Mouse (Mus musculus) bone marrow, adult 2 months (tissue): ENCODE measurements at regions not wholly inside any gene's neighbourhood (a gene's known extent, or its start where the extent isn't known, plus 50 kb on each side); places are given as distances from the start of the nearest gene placed in this dataset.

ENCODE experiments used
- H3K27ac ChIP-seq: fragments of 200-500 bp; 2 replicates; pipeline ENCODE4 v1.5.1; 2012; ENCODE audit warnings: low read depth, mild to moderate bottlenecking, control low read depth, inconsistent platforms, low read length; ENCODE audit not compliant: control insufficient read depth, poor library complexity, insufficient read depth
- H3K4me1 ChIP-seq: fragments of 200-500 bp; 2 replicates; pipeline ENCODE4 v1.6.1; 2011; ENCODE audit warnings: low read length; ENCODE audit not compliant: control insufficient read depth, insufficient read depth
- H3K4me3 ChIP-seq: fragments of 200-500 bp; replicated peaks from 2 replicates; pipeline ENCODE3; 2011; ENCODE audit warnings: mild to moderate bottlenecking, low read depth, low read length, control low read depth; ENCODE audit not compliant: control insufficient read depth
- CTCF ChIP-seq: fragments of 200-500 bp; IDR thresholded peaks from 2 replicates; pipeline ENCODE4 v1.5.1; 2011; ENCODE audit warnings: low read length, control low read depth; ENCODE audit not compliant: control insufficient read depth, insufficient read depth
- POLR2A ChIP-seq: fragments of 200-500 bp; IDR thresholded peaks from 2 replicates; pipeline ENCODE4 v1.6.1; 2011; ENCODE audit warnings: low read depth, mild to moderate bottlenecking, control low read depth, low read length, borderline replicate concordance; ENCODE audit not compliant: control insufficient read depth
- WGBS: fragments of 180-500 bp; shearing (Covaris S2); methylation state at CpG from one replicate; pipeline ENCODE4 v1.1.7; 2018; 5-methylcytosine and 5-hydroxymethylcytosine counted together

DNA sequence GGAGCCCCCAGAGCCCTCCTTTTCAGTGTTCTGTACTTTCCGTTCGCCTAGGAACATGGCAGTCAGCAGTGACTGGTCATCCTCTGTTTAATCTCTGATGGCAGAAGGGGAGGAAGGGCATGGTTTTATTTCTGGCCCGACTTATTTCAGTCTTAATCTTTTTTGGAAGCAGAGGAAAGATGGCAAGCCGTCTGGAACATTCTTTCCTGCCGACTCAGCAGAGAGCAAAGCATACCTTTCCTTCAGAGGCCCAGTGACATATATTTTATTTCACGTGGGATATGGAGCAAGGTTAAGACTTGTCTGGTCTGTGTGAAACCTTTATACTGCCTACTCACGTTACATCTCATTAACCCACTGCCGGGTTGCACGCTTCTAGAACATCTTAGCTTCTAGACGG is 158.1 kb downstream of the Dyrk2 start:
- TF ChIP-seq POLR2A (no peak), CTCF (no peak)
- no peaks in the 10 kb centered on the region; the same call in 1 of the 2 replicates for H3K4me1 ChIP-seq
- WGBS: 81% methylated on average over 10 of the region's 10 CpGs
- no peak overlapping the region for H3K27ac ChIP-seq
- H3K4me3 ChIP-seq: no peak overlapping the region

DNA sequence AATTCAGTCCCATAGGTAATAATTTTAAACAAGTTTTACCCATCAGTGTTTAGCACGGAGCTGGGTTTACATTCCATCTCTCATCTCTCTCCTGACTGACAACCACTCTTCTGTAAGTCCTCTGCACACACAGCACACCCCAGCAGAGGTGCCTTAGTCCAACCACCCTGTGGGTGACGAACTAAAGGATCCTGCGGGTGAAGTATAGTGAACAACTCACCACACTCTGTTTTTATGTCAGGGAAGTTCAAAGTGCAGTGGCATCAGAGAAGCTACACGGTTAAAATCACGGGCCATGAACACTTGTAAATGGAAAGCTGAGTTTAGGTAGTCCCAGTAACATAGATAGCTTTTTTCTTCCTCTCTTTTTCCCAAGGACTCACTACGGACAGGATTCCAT is 157.1 kb downstream of the Dyrk2 start:
- TF ChIP-seq CTCF (no peak), POLR2A (no peak)
- Histone ChIP-seq H3K4me1 (no peaks in the 10 kb centered on the region; the same call in 1 of the 2 replicates), H3K4me3 (no peak overlapping the region), H3K27ac (no peak overlapping the region)
- 64% methylated on average over 6 of the region's 6 CpGs for WGBS

DNA sequence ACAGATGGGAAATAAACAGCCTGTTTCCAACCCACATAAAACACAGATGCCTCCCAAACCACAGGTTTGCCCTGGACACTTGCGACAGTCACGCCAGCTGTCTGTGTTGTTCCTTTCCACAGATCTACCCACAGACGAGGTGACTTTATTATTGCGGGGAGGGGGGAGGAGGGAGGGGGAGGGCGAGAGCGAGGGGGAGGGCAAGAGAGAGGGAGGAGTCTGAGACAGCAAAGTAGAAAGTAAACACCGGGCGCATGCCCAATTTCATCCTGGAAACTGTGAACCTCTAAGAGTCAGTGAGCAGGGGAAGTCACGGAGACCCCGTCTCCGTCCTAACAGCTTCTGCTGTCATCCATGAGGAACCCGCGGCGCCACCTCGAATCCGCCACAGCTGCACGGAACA is 155.8 kb downstream of the Dyrk2 start:
- no peak overlapping the region for H3K27ac ChIP-seq
- H3K4me1 ChIP-seq: no peaks in the 10 kb centered on the region; the same call in 1 of the 2 replicates
- no peak for TF ChIP-seq CTCF
- TF ChIP-seq POLR2A: no peak
- WGBS: 21% methylated on average over 17 of the region's 17 CpGs
- no peak overlapping the region for H3K4me3 ChIP-seq

DNA sequence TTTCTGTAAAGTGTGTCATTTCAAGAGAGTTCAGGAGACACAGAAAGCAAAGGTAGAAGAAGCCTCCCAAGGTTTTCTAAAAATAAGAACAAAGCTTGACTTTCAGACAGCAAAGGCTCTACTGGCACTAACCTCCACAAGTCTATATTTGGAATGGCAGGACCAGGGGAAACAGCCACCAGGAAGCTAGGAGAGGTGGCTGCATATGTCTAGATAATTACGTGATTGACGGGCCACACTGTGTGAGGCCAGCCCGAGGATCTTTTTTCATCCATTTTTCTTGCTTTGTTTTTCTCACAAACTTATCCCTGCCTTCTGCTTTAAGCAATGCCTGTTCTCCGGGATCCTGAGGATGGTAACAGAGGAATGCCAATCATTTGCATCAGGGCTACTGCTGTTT is 155.4 kb downstream of the Dyrk2 start:
- TF ChIP-seq CTCF: no peak
- H3K4me1 ChIP-seq: no peaks in the 10 kb centered on the region; the same call in 1 of the 2 replicates
- no peak overlapping the region for H3K27ac ChIP-seq
- no peak overlapping the region for H3K4me3 ChIP-seq
- 28% methylated on average over 4 of the region's 4 CpGs for WGBS

DNA sequence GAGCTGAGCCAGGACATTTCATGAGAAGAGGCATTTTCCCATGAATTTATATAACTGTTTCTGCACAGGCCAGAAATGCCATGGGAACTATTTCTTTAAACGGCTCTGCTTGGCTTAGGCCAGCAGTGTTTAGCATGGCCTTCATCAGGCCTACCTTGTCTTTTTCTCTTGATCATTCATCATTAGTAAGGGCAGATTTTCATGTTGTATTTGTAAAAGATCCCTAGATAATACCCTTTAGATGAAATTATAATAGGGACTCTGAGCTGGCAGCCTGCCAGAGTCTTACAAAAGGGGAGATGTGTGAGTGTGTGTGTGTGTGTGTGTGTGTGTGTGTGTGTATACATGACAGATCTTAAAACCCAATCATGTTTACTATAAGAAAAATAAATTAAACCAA is 149.4 kb downstream of the Dyrk2 start:
- Histone ChIP-seq H3K4me3 (no peak overlapping the region), H3K4me1 (no peaks in the 10 kb centered on the region), H3K27ac (no peak overlapping the region)
- TF ChIP-seq CTCF: no peak
- no peak for TF ChIP-seq POLR2A
- 91% methylated on average over 1 of the region's 1 CpGs for WGBS

DNA sequence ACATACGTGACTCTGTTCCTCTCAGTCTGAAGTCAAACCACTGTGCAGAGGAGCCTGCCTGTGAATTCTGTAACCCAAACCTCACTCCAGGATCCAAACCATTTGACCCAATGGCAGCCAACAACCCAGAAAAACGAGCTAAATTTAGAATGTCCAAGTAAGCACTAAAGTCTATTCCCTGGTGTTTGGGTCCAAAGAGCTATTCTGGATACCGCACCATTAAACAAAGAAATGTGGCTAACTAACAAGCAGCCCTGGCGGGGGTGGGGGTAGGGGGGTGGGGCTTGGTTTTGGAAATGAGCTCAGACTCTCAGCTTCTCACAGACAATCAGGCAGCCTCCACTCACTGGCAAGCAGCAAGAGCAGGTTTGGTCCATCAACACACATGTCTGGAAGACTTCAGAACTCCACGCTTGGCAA is 147.9 kb downstream of the Dyrk2 start:
- Histone ChIP-seq H3K4me1 (no peaks in the 10 kb centered on the region), H3K4me3 (no peak overlapping the region), H3K27ac (no peak overlapping the region)
- TF ChIP-seq POLR2A (no peak), CTCF (no peak)
- 80% methylated on average over 5 of the region's 5 CpGs for WGBS

DNA sequence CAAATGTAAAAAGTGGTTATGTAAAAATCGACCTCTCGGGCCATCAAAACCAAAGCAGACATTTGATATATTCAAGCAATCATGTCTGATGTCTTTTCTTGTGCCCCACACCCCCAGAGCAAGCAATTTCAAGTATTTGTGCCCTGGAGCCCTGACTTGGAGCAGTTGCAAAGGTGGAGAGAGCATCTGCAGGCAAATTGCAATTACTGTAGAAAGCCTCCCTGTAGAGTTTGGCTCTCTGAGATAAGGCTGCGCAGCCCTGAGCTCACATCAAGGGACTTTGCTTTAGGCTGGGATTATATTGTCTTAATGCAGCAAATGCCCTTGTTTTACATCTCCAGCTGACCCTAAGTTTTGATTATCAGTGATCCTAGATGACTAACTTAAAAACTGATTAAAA is 147.3 kb downstream of the Dyrk2 start:
- 88% methylated on average over 3 of the region's 3 CpGs for WGBS
- TF ChIP-seq CTCF: no peak
- TF ChIP-seq POLR2A: no peak
- H3K4me3 ChIP-seq: no peak overlapping the region
- H3K4me1 ChIP-seq: no peaks in the 10 kb centered on the region
- no peak overlapping the region for H3K27ac ChIP-seq

DNA sequence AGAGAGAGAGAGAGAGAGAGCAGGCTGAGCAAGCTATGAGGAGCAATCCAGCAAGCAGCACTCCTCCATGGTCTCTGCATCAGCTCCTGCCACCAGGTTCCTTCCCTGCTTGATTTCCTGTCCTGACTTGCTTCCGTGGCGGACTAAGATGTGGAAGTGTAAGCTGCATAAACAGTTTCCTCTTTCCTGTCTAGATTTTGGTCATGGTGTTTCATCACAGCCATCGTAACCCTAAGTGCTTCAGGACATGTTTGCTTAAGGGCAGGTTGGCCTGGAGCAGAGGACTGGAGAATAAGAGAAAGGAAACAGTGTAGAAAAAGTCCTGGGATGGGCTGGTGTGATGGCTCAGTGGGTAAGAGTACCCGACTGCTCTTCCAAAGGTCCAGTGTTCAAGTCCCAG is 133.9 kb downstream of the Dyrk2 start:
- 32% methylated on average over 4 of the region's 4 CpGs for WGBS

DNA sequence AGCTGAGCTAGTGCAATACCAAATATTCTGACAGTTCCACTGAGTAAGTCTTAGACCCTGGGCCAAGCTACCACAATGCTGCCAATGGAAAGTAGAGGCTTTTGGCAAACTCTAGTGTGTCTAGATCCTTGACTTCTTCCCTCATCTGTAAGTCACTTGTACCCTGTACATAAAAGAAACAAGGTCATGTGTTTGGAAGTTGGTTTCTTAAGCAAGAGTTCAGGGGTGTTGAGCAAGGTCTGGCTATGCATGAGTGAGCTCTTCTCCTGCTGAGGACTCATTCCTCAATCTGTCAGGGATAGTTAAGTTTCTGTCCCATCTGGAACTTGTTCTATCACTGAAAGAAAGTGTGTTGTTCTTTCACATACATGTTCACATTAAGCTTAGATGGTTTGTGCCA is 132.9 kb downstream of the Dyrk2 start:
- no peak overlapping the region for H3K4me3 ChIP-seq
- no peak overlapping the region for H3K27ac ChIP-seq
- no peaks in the 10 kb centered on the region for H3K4me1 ChIP-seq
- TF ChIP-seq POLR2A (no peak), CTCF (no peak)

More for the DNA sequence above, 133.9 kb downstream of the Dyrk2 start:
- Histone ChIP-seq H3K4me1 (no peaks in the 10 kb centered on the region), H3K4me3 (no peak overlapping the region), H3K27ac (no peak overlapping the region)
- TF ChIP-seq CTCF (no peak), POLR2A (no peak)
